Mouse (Mus musculus) embryonic facial prominence, embryonic 12.5 days (tissue): ENCODE data around the gene Klhl30. TPM values are rescaled to one million over a fixed set of nuclear protein-coding genes. Genes with fewer than 3 reads are reported as not detected.

Source experiments
- ATAC-seq: fragments of 200-750 bp; cut with Nextera tagmentation; 2 replicates; pipeline ENCODE4 v1.8.0; 2017; ENCODE audit not compliant: insufficient number of reproducible peaks, insufficient read depth, low FRiP score, low TSS enrichment
- H3K27ac ChIP-seq: fragments of 300-500 bp; sonication (generic); 2 replicates; pipeline ENCODE4 v1.5.1; 2016; ENCODE audit warnings: mild to moderate bottlenecking
- H3K27me3 ChIP-seq: fragments of 300-500 bp; sonication (generic); 2 replicates; pipeline ENCODE4 v1.6.1; 2016; ENCODE audit warnings: mild to moderate bottlenecking, moderate library complexity
- H3K36me3 ChIP-seq: fragments of 300-500 bp; sonication (generic); 2 replicates; pipeline ENCODE4 v1.6.1; 2016; ENCODE audit warnings: mild to moderate bottlenecking
- H3K4me1 ChIP-seq: fragments of 300-500 bp; sonication (generic); 2 replicates; pipeline ENCODE4 v1.6.1; 2016
- H3K4me2 ChIP-seq: fragments of 300-500 bp; sonication (generic); replicated peaks from 2 replicates; pipeline ENCODE4 v1.6.1; 2016; ENCODE audit warnings: mild to moderate bottlenecking, moderate library complexity
- H3K4me3 ChIP-seq: fragments of 300-500 bp; sonication (generic); 2 replicates; pipeline ENCODE4 v1.5.1; 2016; ENCODE audit warnings: mild to moderate bottlenecking
- H3K9ac ChIP-seq: fragments of 300-500 bp; sonication (generic); 2 replicates; pipeline ENCODE4 v1.6.1; 2016; ENCODE audit warnings: mild to moderate bottlenecking, moderate library complexity
- H3K9me3 ChIP-seq: fragments of 300-500 bp; sonication (generic); 2 replicates; pipeline ENCODE4 v1.6.1; 2016; ENCODE audit warnings: mild to moderate bottlenecking, moderate library complexity
- WGBS: fragments of 180-500 bp; shearing (Covaris S2); methylation state at CpG from one replicate; pipeline ENCODE4 v1.1.7; 2016; 5-methylcytosine and 5-hydroxymethylcytosine counted together
- polyA plus RNA-seq: library from polyadenylated mRNA; unstranded; fragments of >200 nt; fragmentation: Nextera tagmentation; extraction: Ambion mirVana; gene quantifications from 2 replicates; pipeline ENCODE4 v1.2.1, GENCODE M21; 2016

The Klhl30 gene
- polyA plus RNA-seq, 1 experiment from 2014 or later: 0.46 TPM

DNA sequence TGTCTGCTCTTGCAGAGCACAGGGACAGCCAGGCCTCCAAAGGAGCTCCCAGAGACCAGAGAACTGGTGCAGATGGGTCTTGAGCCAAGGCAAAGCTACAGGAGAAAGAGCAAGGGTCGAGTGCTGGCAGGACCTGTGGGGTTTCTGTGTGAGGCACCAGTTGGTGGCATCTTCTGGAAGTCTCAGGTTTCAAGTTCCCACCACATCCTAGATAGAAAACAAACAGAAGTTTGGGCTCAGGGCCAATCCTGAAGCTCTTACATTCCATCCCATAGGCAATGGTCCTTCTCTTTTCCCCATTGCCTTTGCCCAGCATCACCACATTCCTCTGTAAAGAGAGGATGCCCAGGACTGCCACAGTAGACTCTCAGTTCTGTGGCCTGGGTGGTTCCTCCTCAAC lies 54.2 kb downstream of the Klhl30 start:
- no peak for ATAC-seq
- no peak overlapping the region for H3K4me3 ChIP-seq
- no peak overlapping the region for H3K27ac ChIP-seq
- no peaks in the 10 kb centered on the region for H3K9me3 ChIP-seq
- WGBS: 12% methylated on average over 1 of the region's 1 CpGs
- no peak overlapping the region for H3K4me2 ChIP-seq
- no peaks in the 10 kb centered on the region for H3K36me3 ChIP-seq
- H3K27me3 ChIP-seq: peaks cover 4% of the 10 kb centered on the region; the same call in 1 of the 2 replicates
- no peak overlapping the region for H3K9ac ChIP-seq
- no peaks in the 10 kb centered on the region for H3K4me1 ChIP-seq

DNA sequence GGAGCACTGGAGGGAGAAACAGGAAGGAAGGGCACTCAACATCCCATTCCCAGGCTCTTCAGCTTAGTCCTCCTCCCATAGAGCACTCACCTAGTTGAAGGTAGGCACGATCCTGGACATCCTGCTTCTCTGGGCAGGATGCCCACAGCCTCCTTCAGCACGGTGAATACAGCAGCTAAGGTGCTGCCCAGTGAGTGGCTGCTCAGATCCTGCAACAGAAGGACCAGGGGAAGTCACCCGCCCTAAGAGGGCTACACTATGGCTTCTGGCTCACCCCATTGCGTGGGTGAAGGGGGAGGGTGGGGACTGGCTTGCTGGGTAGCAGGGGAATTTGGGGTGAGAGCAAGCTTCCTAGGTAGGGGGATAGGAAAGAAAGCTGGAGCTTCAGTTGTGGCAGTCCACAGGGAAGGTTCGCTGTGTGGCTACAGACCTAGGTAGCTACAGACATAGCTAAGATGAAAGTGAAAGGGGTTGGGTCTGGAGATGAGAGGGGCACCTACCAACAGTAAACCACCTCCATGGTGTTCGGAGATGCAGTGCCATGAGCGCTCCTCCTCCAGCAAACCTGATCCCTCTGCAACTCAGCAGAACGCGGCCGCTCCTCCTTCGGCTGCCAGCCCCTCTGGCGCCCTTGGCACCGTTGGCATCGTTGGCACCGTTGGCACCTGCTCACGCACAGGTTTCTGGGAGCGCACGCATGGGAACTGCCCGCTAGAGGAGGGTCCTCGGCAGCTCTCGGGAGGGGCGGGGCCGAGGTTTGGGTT lies 54.8 kb downstream of the Klhl30 start:
- Histone ChIP-seq H3K36me3 (no peaks in the 10 kb centered on the region), H3K27me3 (peaks cover 4% of the 10 kb centered on the region; the same call in 1 of the 2 replicates), H3K27ac (no peak overlapping the region), H3K4me3 (no peak overlapping the region), H3K4me2 (no peak overlapping the region), H3K9ac (no peak overlapping the region), H3K9me3 (no peaks in the 10 kb centered on the region), H3K4me1 (no peaks in the 10 kb centered on the region)
- 61% methylated on average over 23 of the region's 23 CpGs for WGBS
- no peak for ATAC-seq

DNA sequence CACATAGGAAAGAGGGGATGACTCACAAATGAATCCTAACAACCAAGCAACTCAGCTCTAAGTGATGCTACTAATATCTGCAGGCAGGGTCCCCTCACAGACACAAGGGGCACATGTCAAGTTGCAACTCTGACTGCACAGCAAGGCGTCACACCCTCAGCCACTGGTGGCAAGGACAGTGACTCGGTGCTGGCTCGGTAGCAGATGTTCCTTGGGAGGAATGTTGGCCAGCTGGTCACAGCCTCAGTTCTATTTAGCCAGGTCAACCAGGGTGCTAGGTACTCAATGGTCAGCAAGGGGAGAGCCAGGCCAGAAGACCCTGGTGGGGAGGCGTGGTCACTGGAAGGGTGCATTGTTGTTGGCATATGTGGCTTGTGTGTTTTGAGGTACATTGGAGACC lies 57.0 kb downstream of the Klhl30 start:
- Histone ChIP-seq H3K36me3 (no peaks in the 10 kb centered on the region), H3K4me1 (peaks cover 10% of the 10 kb centered on the region), H3K4me3 (no peak overlapping the region), H3K9me3 (no peaks in the 10 kb centered on the region), H3K9ac (no peak overlapping the region), H3K27me3 (peaks cover 10% of the 10 kb centered on the region; the same call in 1 of the 2 replicates), H3K27ac (no peak overlapping the region), H3K4me2 (no peak overlapping the region)
- WGBS: 81% methylated on average over 4 of the region's 4 CpGs
- ATAC-seq: no peak

DNA sequence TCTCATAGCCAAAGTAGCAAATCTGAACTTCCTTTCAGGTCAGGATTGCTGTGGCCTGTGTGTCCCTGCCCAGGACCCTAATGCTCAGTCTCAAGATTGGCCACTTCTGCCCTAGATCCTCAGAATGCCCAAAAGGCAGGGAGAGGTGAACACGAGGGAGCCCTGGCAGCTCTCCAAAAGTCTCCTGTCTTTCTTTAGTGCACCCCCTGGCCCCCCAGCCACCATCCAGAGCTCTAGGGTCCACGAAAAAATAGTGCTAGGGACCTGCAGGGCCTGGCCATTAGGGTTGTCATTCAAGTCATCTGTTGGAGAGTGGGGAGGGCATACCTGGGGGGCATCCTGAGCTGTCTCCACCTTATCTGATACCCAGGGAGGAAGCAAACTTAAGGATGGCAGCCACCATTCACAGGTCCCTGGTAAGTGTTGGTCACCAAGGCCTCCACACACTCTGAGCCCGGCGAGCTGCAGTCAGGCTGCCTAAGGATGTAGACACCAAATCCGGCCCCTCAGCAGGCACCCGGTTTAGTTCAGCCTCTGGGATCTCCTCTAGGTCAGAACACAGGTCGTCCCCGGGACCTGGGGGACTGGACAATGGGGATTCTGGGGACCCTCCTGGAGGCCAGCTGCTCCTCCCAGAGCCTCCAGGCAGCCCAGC lies 60.9 kb downstream of the Klhl30 start:
- Histone ChIP-seq H3K9ac (peak overlapping the region; percentile 72; the same call in 1 of the 2 replicates), H3K4me3 (peak overlapping the region; percentile 61), H3K36me3 (no peaks in the 10 kb centered on the region), H3K4me1 (peaks cover 22% of the 10 kb centered on the region), H3K27ac (no peak overlapping the region), H3K9me3 (no peaks in the 10 kb centered on the region), H3K4me2 (peak overlapping the region; percentile 95), H3K27me3 (0 out of 2 replicates have a peak, but pooled peaks cover 5% of the 10 kb centered on the region)
- 63% methylated on average over 8 of the region's 8 CpGs for WGBS
- no peak for ATAC-seq

Other genes with a start within 250 kb of the Klhl30 start
- 1.4 and 1.5 TPM in 2 replicates for gene Rbm44, start 205.9 kb upstream of the Klhl30 start, polyA plus RNA-seq
- gene Ramp1, start 171.2 kb upstream of the Klhl30 start, polyA plus RNA-seq: 1.2 and 1.9 TPM in 2 replicates
- 72.4 and 72.9 TPM in 2 replicates for gene Ube2f, start 100.7 kb upstream of the Klhl30 start, polyA plus RNA-seq
- gene Scly, start 52.7 kb upstream of the Klhl30 start, polyA plus RNA-seq: 12.3 and 14.2 TPM in 2 replicates
- 0.18 and 0.23 TPM in 2 replicates for gene Espnl, start 28.9 kb upstream of the Klhl30 start, polyA plus RNA-seq
- 1.7 and 1.8 TPM in 2 replicates for gene Erfe, start 15.4 kb downstream of the Klhl30 start, polyA plus RNA-seq
- gene Ilkap, start 47.8 kb downstream of the Klhl30 start, polyA plus RNA-seq: 171 and 174 TPM in 2 replicates
- gene Hes6, start 63.0 kb downstream of the Klhl30 start, polyA plus RNA-seq: 134 and 139 TPM in 2 replicates
- gene Per2, start 108.3 kb downstream of the Klhl30 start, polyA plus RNA-seq: 2.5 TPM in 2 replicates
- 12.4 and 14.1 TPM in 2 replicates for gene Traf3ip1, start 143.6 kb downstream of the Klhl30 start, polyA plus RNA-seq
- 9.0 and 9.2 TPM in 2 replicates for gene Asb1, start 189.5 kb downstream of the Klhl30 start, polyA plus RNA-seq